Mouse (Mus musculus): Measurements from ENCODE around the gene Map6. TPM values are rescaled to one million over a fixed set of nuclear protein-coding genes. Genes with fewer than 3 reads are reported as not detected.

Gene Map6
- polyA plus RNA-seq (2012; rRNA removed; ENCODE audit: low replicate concordance): 10.1 and 11.3 TPM in 2 replicates

DNA sequence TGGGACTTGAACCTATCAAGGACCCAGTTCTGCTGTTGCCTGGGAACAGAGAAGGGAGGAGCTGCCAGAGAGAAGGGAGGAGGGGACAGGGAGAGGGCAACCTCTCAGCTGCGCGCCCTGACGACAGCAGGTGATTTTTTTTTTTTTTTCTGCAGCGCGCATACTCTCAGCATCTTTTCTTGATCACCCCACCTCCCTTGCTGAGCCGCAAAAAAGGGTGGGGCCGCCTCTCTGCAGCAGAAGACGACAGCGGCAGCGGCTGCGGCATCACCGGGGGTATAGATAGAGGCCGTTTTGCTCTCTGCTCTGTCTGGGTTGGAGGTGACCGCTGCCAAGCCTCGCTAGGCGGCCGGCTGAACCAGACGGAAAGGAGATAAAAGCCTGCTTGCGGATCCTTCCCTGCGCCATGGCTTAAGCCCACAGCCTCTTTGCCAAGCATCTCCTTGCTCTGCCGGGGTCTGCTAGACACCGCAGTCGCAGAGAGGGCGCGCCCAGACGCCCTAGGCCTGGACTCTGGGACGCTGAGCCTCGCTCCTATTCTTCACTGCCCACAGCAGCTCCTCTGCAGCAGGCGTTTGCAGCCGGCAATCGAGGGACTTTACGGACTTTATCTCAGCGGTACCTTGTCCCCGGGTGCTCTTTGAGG is at the start of gene Map6:
TSS of gene Map6 (plus strand) at position 197 of the 646 bp plus-strand sequence.

DNA sequence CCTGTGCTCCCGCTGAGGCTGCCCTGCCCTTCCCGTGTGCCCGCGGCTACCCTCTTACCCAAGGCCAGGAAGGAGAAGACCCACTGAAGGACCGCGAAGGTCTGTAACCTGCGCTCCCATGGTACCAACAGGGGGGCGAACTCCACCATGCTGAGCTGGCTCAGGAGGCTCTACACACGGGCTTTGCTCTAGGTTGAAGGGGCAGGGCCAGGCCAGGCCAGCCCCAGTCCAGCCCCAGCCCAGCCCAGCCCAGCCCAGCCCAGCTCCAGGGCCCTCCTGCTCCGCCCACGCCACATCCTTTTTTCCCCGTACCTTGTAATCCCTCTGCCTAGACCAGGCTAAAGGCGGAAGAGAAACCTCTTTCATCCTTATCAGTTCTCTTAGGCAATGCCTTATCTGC is 28.8 kb upstream of the Map6 start, which contains the start of gene Mogat2:
TSS of gene Mogat2 (minus strand) at position 203 of the 400 bp plus-strand sequence.

DNA sequence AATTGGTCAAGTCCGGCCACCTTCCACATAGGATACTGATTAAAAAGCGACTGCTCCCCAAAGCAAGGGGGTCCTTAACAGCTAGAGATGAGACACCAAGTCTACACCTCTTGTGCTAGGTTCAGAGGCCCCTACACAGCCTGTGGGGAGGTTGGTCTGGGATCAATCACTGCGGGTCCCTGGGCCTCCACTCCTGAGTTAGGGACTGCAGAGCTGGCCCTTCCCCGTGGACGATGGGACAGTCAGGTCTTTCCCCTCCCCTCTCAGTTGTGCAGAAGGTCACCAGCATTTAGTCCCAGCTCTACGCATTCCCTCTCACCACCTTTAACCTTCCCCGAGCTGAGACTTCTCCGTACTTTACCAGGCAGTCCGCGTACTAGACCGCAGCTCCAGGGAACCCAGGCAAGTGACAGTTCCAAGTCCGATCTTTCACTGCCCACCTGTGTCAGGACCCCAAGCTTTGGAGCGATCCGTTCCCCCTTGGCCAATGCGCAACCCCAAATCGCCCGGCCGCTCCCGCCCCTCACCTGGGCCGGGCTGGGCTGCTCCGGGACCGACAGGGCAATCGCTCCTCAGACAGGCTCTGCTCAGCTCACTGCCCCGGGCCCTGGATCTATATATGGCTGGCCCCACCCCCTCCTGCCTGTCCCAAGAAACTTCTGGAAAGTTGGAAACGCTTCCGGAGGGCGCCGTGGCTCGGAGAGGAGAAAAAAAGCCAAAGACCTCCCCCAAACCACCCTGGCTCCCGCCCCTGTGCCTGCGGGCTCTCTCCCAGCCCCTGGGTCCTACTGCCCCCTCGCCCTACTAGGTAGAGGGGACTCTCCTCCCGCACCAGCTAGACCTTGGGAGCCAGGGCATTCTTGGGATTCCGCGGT is 85.5 kb downstream of the Map6 start, which contains the start of gene Serpinh1:
TSS of gene Serpinh1 (minus strand) at position 714 of the 875 bp plus-strand sequence.

DNA sequence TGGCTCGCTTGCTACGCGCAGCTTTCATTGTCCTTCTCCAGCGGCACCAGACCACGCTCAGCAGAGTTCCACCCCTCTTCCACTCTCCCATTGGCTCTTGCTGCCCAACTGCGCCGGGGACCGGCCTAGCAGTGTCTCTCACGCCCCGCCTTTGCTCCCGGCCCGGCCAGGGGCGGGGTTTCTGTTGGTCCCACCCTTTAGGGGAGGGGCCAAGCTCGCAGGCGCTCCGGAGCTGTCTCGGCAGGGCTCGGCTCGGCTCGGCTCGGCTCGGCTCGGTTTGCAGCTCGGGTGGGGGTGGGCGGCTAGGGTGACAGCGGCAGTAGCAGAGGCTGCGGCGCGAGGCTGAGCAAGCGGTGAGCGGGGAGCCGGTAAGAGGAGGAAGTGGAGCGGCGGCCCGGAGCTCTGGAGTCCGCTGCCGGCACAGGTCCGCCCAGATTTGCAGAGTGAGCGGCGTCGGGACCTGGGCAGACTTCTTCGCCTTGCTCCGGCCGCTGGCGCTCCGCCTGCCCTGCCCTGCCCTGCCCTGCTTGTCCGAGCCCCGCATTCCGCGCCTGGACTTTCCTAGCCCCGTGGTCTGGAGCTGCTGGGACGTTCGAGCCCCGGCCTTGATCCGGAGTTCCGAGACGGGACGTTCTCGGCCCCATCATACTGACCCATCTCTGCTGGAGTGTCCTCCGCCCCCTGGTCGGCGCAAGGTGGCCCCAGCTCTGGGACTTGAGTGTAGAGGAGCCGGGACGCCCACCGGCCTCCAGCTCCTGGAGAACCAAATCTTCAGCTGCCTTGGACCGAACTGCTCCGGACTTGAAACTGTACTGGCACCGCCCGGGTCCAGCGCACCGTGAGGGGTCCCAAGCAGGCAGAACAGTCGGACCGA is 114.2 kb downstream of the Map6 start, which contains the start of gene Gdpd5:
TSS of gene Gdpd5 (plus strand) at position 201 of the 874 bp plus-strand sequence.

Other genes starting within 250 kb of the Map6 start
- gene Uvrag, start 126.3 kb upstream of the Map6 start, polyA plus RNA-seq (2012; rRNA removed; ENCODE audit: low replicate concordance): 14.4 and 112 TPM in 2 replicates
- 1,800 and 2,089 TPM in 2 replicates for gene Dgat2, start 84.7 kb upstream of the Map6 start, polyA plus RNA-seq (2012; rRNA removed; ENCODE audit: low replicate concordance)
- gene Mogat2, start 28.8 kb upstream of the Map6 start, polyA plus RNA-seq (2012; rRNA removed; ENCODE audit: low replicate concordance): 5.5 and 13.1 TPM in 2 replicates
- gene Serpinh1, start 85.8 kb downstream of the Map6 start, polyA plus RNA-seq (2012; rRNA removed; ENCODE audit: low replicate concordance): 471 and 781 TPM in 2 replicates
- gene Gdpd5, start 114.0 kb downstream of the Map6 start, polyA plus RNA-seq (2012; rRNA removed; ENCODE audit: low replicate concordance): 17.7 and 28.7 TPM in 2 replicates
- 0.60 and 1.8 TPM in 2 replicates for gene Klhl35, start 198.6 kb downstream of the Map6 start, polyA plus RNA-seq (2012; rRNA removed; ENCODE audit: low replicate concordance)
- 244 and 316 TPM in 2 replicates for gene Rps3, start 216.3 kb downstream of the Map6 start, polyA plus RNA-seq (2012; rRNA removed; ENCODE audit: low replicate concordance)